Mouse (Mus musculus): Measurements from ENCODE around the gene Dnajc10.

DNA sequence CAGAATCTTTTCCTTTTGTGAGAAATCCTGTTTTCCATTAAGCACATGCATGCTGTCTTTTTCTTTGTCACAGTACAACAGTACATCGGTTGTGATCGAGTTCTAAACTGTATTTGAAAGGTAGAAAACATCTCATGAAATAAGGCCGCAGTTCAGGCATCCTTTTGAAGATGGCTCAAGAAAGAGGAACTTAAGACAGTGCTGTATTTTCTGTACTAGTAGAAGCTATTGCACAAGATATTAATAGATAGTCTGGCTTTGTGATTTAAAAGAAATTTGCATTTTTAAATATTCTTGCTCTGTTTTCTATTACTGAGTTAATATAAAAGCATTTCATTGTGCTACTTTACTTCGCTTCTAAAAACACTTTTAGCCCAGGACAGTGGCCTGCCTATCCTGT, 7.6 kb downstream of the Dnajc10 start:
- TF ChIP-seq CTCF (IDR thresholded peaks at IDR 0.05; ENCODE audit: low read depth, low read length) (no peak), POLR2A (IDR thresholded peaks at IDR 0.05; ENCODE audit: extremely low read depth, insufficient read depth, low read length) (no peak)
